Mouse (Mus musculus) bone marrow, adult 2 months (tissue): ENCODE measurements around the gene Pan3. TPM values are rescaled to one million over a fixed set of nuclear protein-coding genes. Genes with fewer than 3 reads are reported as not detected.
"Not testable (repeated sequence)": the region's sequence is repeated elsewhere in the genome, so short reads cannot be mapped to it uniquely, and the experiment has no call there.

ENCODE experiments used
- H3K27ac ChIP-seq: fragments of 200-500 bp; 2 replicates; pipeline ENCODE4 v1.5.1; 2012; ENCODE audit warnings: low read depth, mild to moderate bottlenecking, control low read depth, inconsistent platforms, low read length; ENCODE audit not compliant: control insufficient read depth, poor library complexity, insufficient read depth
- H3K4me1 ChIP-seq: fragments of 200-500 bp; 2 replicates; pipeline ENCODE4 v1.6.1; 2011; ENCODE audit warnings: low read length; ENCODE audit not compliant: control insufficient read depth, insufficient read depth
- H3K4me3 ChIP-seq: fragments of 200-500 bp; replicated peaks from 2 replicates; pipeline ENCODE3; 2011; ENCODE audit warnings: mild to moderate bottlenecking, low read depth, low read length, control low read depth; ENCODE audit not compliant: control insufficient read depth
- CTCF ChIP-seq: fragments of 200-500 bp; IDR thresholded peaks from 2 replicates; pipeline ENCODE4 v1.5.1; 2011; ENCODE audit warnings: low read length, control low read depth; ENCODE audit not compliant: control insufficient read depth, insufficient read depth
- POLR2A ChIP-seq: fragments of 200-500 bp; IDR thresholded peaks from 2 replicates; pipeline ENCODE4 v1.6.1; 2011; ENCODE audit warnings: low read depth, mild to moderate bottlenecking, control low read depth, low read length, borderline replicate concordance; ENCODE audit not compliant: control insufficient read depth
- WGBS: fragments of 180-500 bp; shearing (Covaris S2); methylation state at CpG from one replicate; pipeline ENCODE4 v1.1.7; 2018; 5-methylcytosine and 5-hydroxymethylcytosine counted together
- polyA plus RNA-seq: library from polyadenylated mRNA; stranded (reverse); fragments of >200 nt; gene quantifications from 2 replicates; pipeline ENCODE4 v1.2.4, GENCODE M21; 2011; ENCODE audit warnings: low replicate concordance; ENCODE audit not compliant: missing spikeins, insufficient read depth, insufficient read length

Pan3 gene
- polyA plus RNA-seq, 1 experiment: 180 TPM

DNA sequence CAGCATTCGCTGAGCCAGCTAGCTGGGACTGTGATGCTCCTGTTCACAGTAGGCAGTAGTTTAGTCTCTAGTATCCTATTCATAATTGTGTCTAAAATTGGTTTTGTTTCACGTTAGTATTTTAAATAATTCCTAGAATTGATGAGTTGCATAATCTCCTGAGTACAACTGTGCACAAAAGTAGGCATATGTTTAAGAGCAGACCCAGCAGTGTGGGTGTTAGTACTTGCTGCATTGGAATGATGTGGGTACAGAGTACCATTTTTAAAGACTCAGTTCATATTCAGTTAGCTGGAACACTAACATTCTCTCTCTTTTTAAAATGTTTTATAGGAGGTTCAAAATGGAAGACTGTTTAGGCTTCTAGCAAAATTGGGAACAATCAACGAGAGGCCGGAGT lies 109.4 kb downstream of the Pan3 start:
- Histone ChIP-seq H3K27ac (no peak overlapping the region), H3K4me3 (no peak overlapping the region), H3K4me1 (no peaks in the 10 kb centered on the region; the same call in 1 of the 2 replicates)
- TF ChIP-seq CTCF: no peak
- TF ChIP-seq POLR2A: no peak
- WGBS: 78% methylated on average over 4 of the region's 4 CpGs

GRCm38 (mm10) chr5:147539815-147540214 lies 109.9 kb downstream of the Pan3 start:
- TF ChIP-seq POLR2A (no peak), CTCF (no peak)
- Histone ChIP-seq H3K27ac (no peak overlapping the region), H3K4me1 (no peaks in the 10 kb centered on the region; the same call in 1 of the 2 replicates), H3K4me3 (no peak overlapping the region)
- 34% methylated on average over 4 of the region's 4 CpGs for WGBS

GRCm38 (mm10) chr5:147542291-147542690 lies 112.3 kb downstream of the Pan3 start:
- Histone ChIP-seq H3K4me3 (no peak overlapping the region), H3K4me1 (no peaks in the 10 kb centered on the region; the same call in 1 of the 2 replicates), H3K27ac (no peak overlapping the region)
- TF ChIP-seq POLR2A (no peak), CTCF (no peak)
- 40% methylated on average over 6 of the region's 6 CpGs for WGBS

GRCm38 (mm10) chr5:147545731-147546241 lies 115.8 kb downstream of the Pan3 start:
- H3K27ac ChIP-seq: no peak overlapping the region
- H3K4me3 ChIP-seq: no peak overlapping the region
- no peaks in the 10 kb centered on the region; the same call in 1 of the 2 replicates for H3K4me1 ChIP-seq
- 69% methylated on average over 11 of the region's 11 CpGs for WGBS
- no peak for TF ChIP-seq POLR2A
- peak; percentile 55 for TF ChIP-seq CTCF

GRCm38 (mm10) chr5:147549016-147549755 lies 119.2 kb downstream of the Pan3 start:
- TF ChIP-seq POLR2A (no peak), CTCF (no peak)
- WGBS: 87% methylated on average over 12 of the region's 12 CpGs
- no peak overlapping the region for H3K4me3 ChIP-seq
- H3K27ac ChIP-seq: no peak overlapping the region
- no peaks in the 10 kb centered on the region for H3K4me1 ChIP-seq

DNA sequence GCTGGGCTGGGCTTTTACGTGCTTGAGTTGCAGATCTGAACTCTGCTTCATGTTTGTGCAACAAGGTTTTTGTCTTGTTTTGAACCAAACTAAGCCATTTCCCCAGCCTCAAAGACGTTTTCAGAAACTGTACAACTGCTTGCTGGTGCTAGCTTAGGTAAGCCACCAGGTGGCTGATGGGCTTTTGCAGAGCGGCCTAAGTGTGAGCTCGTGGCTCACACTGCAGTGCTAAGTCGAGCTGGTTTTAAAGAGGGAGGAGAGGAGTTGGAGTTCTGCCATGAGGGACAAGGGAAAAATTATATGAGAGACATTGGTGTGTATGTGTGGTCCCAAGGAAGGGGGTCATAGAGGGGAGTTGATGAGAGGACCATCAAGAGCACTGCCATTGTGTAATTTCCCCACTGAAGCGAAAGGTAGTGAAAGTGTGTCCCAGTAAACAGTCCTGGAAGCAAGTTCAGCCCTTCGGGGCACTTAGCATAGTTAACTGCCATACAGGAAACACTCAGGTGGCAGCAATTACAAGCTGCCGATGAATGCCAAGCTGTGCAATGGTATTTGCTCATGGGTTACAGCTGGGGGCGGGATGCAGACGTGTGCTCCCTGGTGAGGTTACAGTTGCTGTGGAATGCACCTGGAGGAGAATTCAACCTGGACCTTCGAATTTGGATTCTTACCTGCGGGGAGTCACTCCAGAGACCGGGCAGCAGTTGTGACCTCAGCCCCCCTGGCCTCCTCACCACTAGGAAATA lies 122.1 kb downstream of the Pan3 start:
- TF ChIP-seq CTCF (no peak), POLR2A (no peak)
- Histone ChIP-seq H3K4me3 (no peak overlapping the region), H3K4me1 (no peaks in the 10 kb centered on the region), H3K27ac (no peak overlapping the region)
- 80% methylated on average over 13 of the region's 13 CpGs for WGBS

DNA sequence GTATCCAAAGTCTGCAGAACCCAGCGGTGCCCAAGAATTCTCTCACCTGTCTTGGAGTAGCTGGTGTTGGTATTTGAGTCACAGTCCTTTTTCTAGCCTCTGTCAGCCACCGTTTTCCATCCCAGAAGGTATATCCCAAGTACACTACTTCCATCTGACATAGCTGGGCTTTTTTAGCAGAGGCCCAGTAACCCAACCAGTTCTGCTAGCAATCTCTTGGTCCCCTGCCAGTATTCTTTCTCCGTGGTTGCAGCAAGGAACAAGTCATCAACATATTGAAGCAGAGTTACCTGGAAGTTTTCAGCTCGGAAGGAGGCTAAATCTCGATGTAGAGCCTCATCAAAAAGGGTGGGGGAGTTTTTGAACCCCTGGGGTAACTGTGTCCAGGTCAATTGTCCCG lies 127.7 kb downstream of the Pan3 start:
- not testable (repeated sequence) for H3K4me3 ChIP-seq, H3K27ac ChIP-seq, H3K4me1 ChIP-seq
- WGBS: 62% methylated on average over 6 of the region's 6 CpGs

GRCm38 (mm10) chr5:147563511-147564139 lies 133.7 kb downstream of the Pan3 start:
- H3K4me1 ChIP-seq: 0 out of 2 replicates have a peak, but pooled peaks cover 1% of the 10 kb centered on the region
- no peak overlapping the region for H3K4me3 ChIP-seq
- no peak for TF ChIP-seq CTCF
- TF ChIP-seq POLR2A: no peak
- 61% methylated on average over 18 of the region's 18 CpGs for WGBS
- no peak overlapping the region for H3K27ac ChIP-seq
